Mouse (Mus musculus): ENCODE measurements around the gene Mgst2. TPM values are rescaled to one million over a fixed set of nuclear protein-coding genes. Genes with fewer than 3 reads are reported as not detected.
A peak's percentile ranks its signal among the peaks of the same experiment; 100 is the strongest.

Mgst2 gene
- 0.54 and 0.99 TPM in 2 replicates for polyA plus RNA-seq (2012; rRNA removed)
- polyA plus RNA-seq (2014; fragmentation: Nextera tagmentation; extraction: Ambion mirVana): 2.5 and 6.0 TPM in 2 replicates

DNA sequence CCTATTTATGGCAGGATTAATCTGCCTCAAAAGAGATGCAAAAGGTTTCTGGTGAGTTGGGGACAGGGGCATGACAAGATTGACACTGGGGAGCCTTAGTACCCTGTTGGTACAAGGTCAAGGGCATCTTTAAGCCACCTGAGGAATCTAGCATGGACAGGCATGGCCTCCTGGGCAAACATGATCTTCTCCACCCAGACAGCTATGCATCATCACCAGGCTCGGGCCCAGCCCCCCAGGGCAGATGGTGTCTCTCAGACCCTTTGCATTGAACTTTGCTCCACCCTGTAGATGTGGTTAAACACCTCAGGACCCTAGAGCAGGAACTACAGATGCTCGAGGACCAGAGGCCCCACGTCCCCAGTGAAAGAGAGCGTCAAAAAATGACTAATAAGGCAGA, at the start of gene Mgst2:
Gene Mgst2, plus strand, starts transcription at position 301 of the 400 bp plus-strand sequence.
- Histone ChIP-seq H3K9ac (ENCODE audit: low read depth, low read length, severe bottlenecking) (no peak within 1 kb of the TSS), H3K9me3 (ENCODE audit: control insufficient read depth, low read length) (no peaks in the 10 kb centered on the region), H3K4me3 (replicated peaks; ENCODE audit: low read length) (no peak within 1 kb of the TSS), H3K36me3 (ENCODE audit: control insufficient read depth, insufficient read depth, low read length) (no peaks in the 10 kb centered on the region), H3K27me3 (ENCODE audit: control insufficient read depth, insufficient read depth, low read length) (no peaks in the 10 kb centered on the region), H3K4me1 (ENCODE audit: control insufficient read depth, insufficient read depth, low read length) (peaks cover 8% of the 10 kb centered on the region), H3K27ac (replicated peaks; ENCODE audit: low read depth, low read length) (no peak within 1 kb of the TSS), H3K4me2 (replicated peaks; ENCODE audit: low read depth, low read length, severe bottlenecking) (no peak within 1 kb of the TSS)
- no peak for TF ChIP-seq POLR2A (IDR thresholded peaks at IDR 0.05; ENCODE audit: borderline replicate concordance, extremely low read depth, insufficient read depth, insufficient read length)
- 52% methylated on average over 4 of the region's 4 CpGs for WGBS
- ATAC-seq (ENCODE audit: low FRiP score, low read depth): no peak
- DNase-seq (ENCODE audit: low spot score): no peak

DNA sequence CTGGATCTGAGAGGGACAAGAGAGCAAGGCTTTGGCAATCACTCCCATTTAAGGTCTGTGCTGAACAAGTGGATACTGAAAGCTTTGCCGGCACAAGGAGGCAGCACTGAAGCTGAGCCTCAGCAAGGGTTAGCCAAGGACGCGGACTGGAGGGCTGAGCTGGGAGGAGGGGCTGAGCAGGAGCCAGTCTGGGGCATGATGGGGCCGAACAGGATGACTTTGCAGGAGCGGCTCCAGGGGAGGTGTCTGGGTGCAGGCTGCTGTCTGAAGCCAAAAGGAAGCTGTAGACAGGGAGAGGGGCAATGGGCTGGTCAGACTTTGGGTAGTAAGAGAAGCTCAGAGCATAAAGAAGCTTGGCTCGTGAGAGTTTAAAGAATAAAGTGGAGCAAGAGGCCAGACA, 48.2 kb upstream of the Mgst2 start:
- TF ChIP-seq POLR2A (IDR thresholded peaks at IDR 0.05; ENCODE audit: borderline replicate concordance, extremely low read depth, insufficient read depth, insufficient read length): no peak
- H3K27ac ChIP-seq (replicated peaks; ENCODE audit: low read depth, low read length): no peak overlapping the region
- H3K4me2 ChIP-seq (replicated peaks; ENCODE audit: low read depth, low read length, severe bottlenecking): no peak overlapping the region
- H3K9me3 ChIP-seq (ENCODE audit: control insufficient read depth, low read length): no peaks in the 10 kb centered on the region
- H3K27me3 ChIP-seq (ENCODE audit: control insufficient read depth, insufficient read depth, low read length): no peaks in the 10 kb centered on the region
- DNase-seq (ENCODE audit: low spot score) (no peak), ATAC-seq (ENCODE audit: low FRiP score, low read depth) (0 out of 2 replicates have a peak, but pooled peaks have one; percentile 47)
- no peak overlapping the region for H3K9ac ChIP-seq (ENCODE audit: low read depth, low read length, severe bottlenecking)
- H3K36me3 ChIP-seq (ENCODE audit: control insufficient read depth, insufficient read depth, low read length): no peaks in the 10 kb centered on the region
- WGBS: 9% methylated on average over 6 of the region's 6 CpGs
- H3K4me3 ChIP-seq (replicated peaks; ENCODE audit: low read length): no peak overlapping the region
- H3K4me1 ChIP-seq (ENCODE audit: control insufficient read depth, insufficient read depth, low read length): no peaks in the 10 kb centered on the region

GRCm38 (mm10) chr3:51612398-51613356, 47.5 kb upstream of the Mgst2 start:
- no peak overlapping the region for H3K9ac ChIP-seq (ENCODE audit: low read depth, low read length, severe bottlenecking)
- H3K27me3 ChIP-seq (ENCODE audit: control insufficient read depth, insufficient read depth, low read length): no peaks in the 10 kb centered on the region
- no peak overlapping the region for H3K4me3 ChIP-seq (replicated peaks; ENCODE audit: low read length)
- no peak for TF ChIP-seq POLR2A (IDR thresholded peaks at IDR 0.05; ENCODE audit: borderline replicate concordance, extremely low read depth, insufficient read depth, insufficient read length)
- no peaks in the 10 kb centered on the region for H3K4me1 ChIP-seq (ENCODE audit: control insufficient read depth, insufficient read depth, low read length)
- DNase-seq (ENCODE audit: low spot score) (no peak), ATAC-seq (ENCODE audit: low FRiP score, low read depth) (no peak)
- no peak overlapping the region for H3K4me2 ChIP-seq (replicated peaks; ENCODE audit: low read depth, low read length, severe bottlenecking)
- no peaks in the 10 kb centered on the region for H3K36me3 ChIP-seq (ENCODE audit: control insufficient read depth, insufficient read depth, low read length)
- H3K9me3 ChIP-seq (ENCODE audit: control insufficient read depth, low read length): no peaks in the 10 kb centered on the region
- H3K27ac ChIP-seq (replicated peaks; ENCODE audit: low read depth, low read length): no peak overlapping the region
- 86% methylated on average over 10 of the region's 10 CpGs for WGBS

DNA sequence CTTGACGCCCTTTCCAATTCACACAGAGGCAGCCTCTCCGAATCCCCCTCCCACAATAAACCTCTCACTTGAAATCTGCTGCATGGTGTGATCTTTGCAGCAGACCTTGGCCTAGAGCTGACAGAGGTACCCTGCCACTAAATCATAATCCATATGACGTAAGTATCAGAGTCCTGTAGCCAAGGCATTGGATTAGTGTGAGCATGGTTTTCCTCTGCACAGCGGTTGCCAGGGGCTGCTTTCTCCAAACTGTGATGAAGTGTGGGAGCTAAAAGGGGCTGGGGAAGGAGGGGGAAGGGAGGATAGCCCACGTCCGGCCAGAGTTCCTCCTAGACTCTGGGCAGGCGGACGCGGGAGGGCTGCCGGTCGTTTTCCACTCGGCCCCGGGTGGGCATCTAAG, 45.9 kb upstream of the Mgst2 start:
- Histone ChIP-seq H3K9me3 (ENCODE audit: control insufficient read depth, low read length) (no peaks in the 10 kb centered on the region), H3K27me3 (ENCODE audit: control insufficient read depth, insufficient read depth, low read length) (no peaks in the 10 kb centered on the region), H3K9ac (ENCODE audit: low read depth, low read length, severe bottlenecking) (no peak overlapping the region), H3K4me3 (replicated peaks; ENCODE audit: low read length) (no peak overlapping the region), H3K4me2 (replicated peaks; ENCODE audit: low read depth, low read length, severe bottlenecking) (no peak overlapping the region), H3K36me3 (ENCODE audit: control insufficient read depth, insufficient read depth, low read length) (no peaks in the 10 kb centered on the region), H3K27ac (replicated peaks; ENCODE audit: low read depth, low read length) (no peak overlapping the region), H3K4me1 (ENCODE audit: control insufficient read depth, insufficient read depth, low read length) (no peaks in the 10 kb centered on the region)
- whole genome bisulfite sequencing: 79% methylated on average over 13 of the region's 13 CpGs
- ATAC-seq (ENCODE audit: low FRiP score, low read depth) (0 out of 2 replicates have a peak, but pooled peaks have one; percentile 19), DNase-seq (ENCODE audit: low spot score) (no peak)
- TF ChIP-seq POLR2A (IDR thresholded peaks at IDR 0.05; ENCODE audit: borderline replicate concordance, extremely low read depth, insufficient read depth, insufficient read length): no peak

DNA sequence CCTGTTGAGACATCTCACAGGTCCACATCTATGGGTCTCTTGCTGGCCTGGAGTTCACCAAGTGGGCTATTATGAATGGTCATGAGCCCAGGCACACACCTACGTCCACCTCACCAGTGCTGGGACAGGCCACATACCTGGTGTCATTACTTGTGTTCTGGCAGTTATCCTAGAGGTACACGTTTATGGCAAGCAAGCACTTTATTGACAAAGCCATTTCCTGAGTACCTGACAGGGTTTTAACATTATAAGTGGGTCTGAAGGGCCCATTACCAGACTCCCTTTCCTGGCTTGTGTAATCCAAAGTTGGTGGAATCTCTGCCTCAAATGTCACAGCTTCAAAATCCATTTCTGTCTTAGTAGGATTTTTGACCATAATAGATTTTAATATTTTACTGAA, 36.2 kb upstream of the Mgst2 start:
- no peak overlapping the region for H3K27ac ChIP-seq (replicated peaks; ENCODE audit: low read depth, low read length)
- TF ChIP-seq POLR2A (IDR thresholded peaks at IDR 0.05; ENCODE audit: borderline replicate concordance, extremely low read depth, insufficient read depth, insufficient read length): no peak
- no peak overlapping the region for H3K4me2 ChIP-seq (replicated peaks; ENCODE audit: low read depth, low read length, severe bottlenecking)
- no peaks in the 10 kb centered on the region for H3K36me3 ChIP-seq (ENCODE audit: control insufficient read depth, insufficient read depth, low read length)
- 44% methylated on average over 2 of the region's 2 CpGs for WGBS
- ATAC-seq (ENCODE audit: low FRiP score, low read depth): no peak
- no peaks in the 10 kb centered on the region for H3K27me3 ChIP-seq (ENCODE audit: control insufficient read depth, insufficient read depth, low read length)
- no peak overlapping the region for H3K4me3 ChIP-seq (replicated peaks; ENCODE audit: low read length)
- H3K4me1 ChIP-seq (ENCODE audit: control insufficient read depth, insufficient read depth, low read length): no peaks in the 10 kb centered on the region
- H3K9me3 ChIP-seq (ENCODE audit: control insufficient read depth, low read length): no peaks in the 10 kb centered on the region
- no peak overlapping the region for H3K9ac ChIP-seq (ENCODE audit: low read depth, low read length, severe bottlenecking)
- DNase-seq (ENCODE audit: low spot score): no peak

Measured in limb, embryonic 14.5 days (tissue).